Mouse (Mus musculus) spleen, adult 2 months (tissue): ENCODE data around the gene Bcl2. TPM values are rescaled to one million over a fixed set of nuclear protein-coding genes. Genes with fewer than 3 reads are reported as not detected.

Source experiments
- DNase-seq, 2 experiments: peaks; one replicate each; pipeline versions ENCODE4 v3.0.0 to v3.0.0-alpha.2; 2012 to 2021; ENCODE audit warnings: low spot score in 2 of 2, low read depth in 1 of 2
- H3K27ac ChIP-seq: fragments of 200-500 bp; 2 replicates; pipeline ENCODE4 v1.5.1; 2012; ENCODE audit warnings: low read length, inconsistent platforms; ENCODE audit not compliant: insufficient read depth
- H3K27me3 ChIP-seq: fragments of 200-500 bp; 2 replicates; pipeline ENCODE4 v1.6.1; 2012; ENCODE audit warnings: mild to moderate bottlenecking, moderate library complexity, low read length, inconsistent platforms; ENCODE audit not compliant: control insufficient read depth, insufficient read depth
- H3K36me3 ChIP-seq: fragments of 200-500 bp; 2 replicates; pipeline ENCODE4 v1.6.1; 2012; ENCODE audit warnings: mild to moderate bottlenecking, low read length, inconsistent platforms; ENCODE audit not compliant: control insufficient read depth, insufficient read depth
- H3K4me1 ChIP-seq: fragments of 200-500 bp; 2 replicates; pipeline ENCODE4 v1.6.1; 2011; ENCODE audit warnings: inconsistent platforms; ENCODE audit not compliant: control insufficient read depth, insufficient read depth, insufficient read length
- H3K4me3 ChIP-seq: fragments of 200-500 bp; 2 replicates; pipeline ENCODE4 v1.5.1; 2011; ENCODE audit warnings: mild to moderate bottlenecking, inconsistent platforms; ENCODE audit not compliant: insufficient read depth, insufficient read length; ENCODE audit errors: extremely low read depth
- CTCF ChIP-seq: fragments of 200-500 bp; IDR thresholded peaks from 2 replicates; pipeline ENCODE4 v1.5.1; 2011; ENCODE audit warnings: mild to moderate bottlenecking, inconsistent platforms; ENCODE audit not compliant: insufficient read depth, insufficient read length, insufficient replicate concordance; ENCODE audit errors: extremely low read depth
- POLR2A ChIP-seq: fragments of 200-500 bp; IDR thresholded peaks from 2 replicates; pipeline ENCODE4 v1.6.1; 2011; ENCODE audit warnings: low read depth, low read length, inconsistent platforms
- WGBS: fragments of 180-500 bp; shearing (Covaris S2); methylation state at CpG from one replicate; pipeline ENCODE4 v1.1.7; 2018; 5-methylcytosine and 5-hydroxymethylcytosine counted together
- polyA plus RNA-seq: library from polyadenylated mRNA; depleted of rRNA; stranded (reverse); fragments of >200 nt; gene quantifications from 2 replicates; pipeline ENCODE4 v1.2.3, GENCODE M21; 2012

Gene Bcl2
- polyA plus RNA-seq, 1 experiment: 10.6 TPM

- whole genome bisulfite sequencing: 90% methylated on average over 9 of the region's 9 CpGs
- H3K4me1 ChIP-seq: no peaks in the 10 kb centered on the region
- H3K27me3 ChIP-seq: no peaks in the 10 kb centered on the region
- H3K27ac ChIP-seq: no peak overlapping the region
- TF ChIP-seq POLR2A (no peak), CTCF (no peak)
- DNase-seq: no peak
- H3K36me3 ChIP-seq: no peaks in the 10 kb centered on the region
- H3K4me3 ChIP-seq: no peak overlapping the region
Observed at GRCm38 (mm10) chr1:106529570-106529969, 184.5 kb downstream of the Bcl2 start.

GRCm38 (mm10) chr1:106527537-106527936 lies 186.5 kb downstream of the Bcl2 start:
- 0 out of 2 replicates have a peak, but pooled peaks cover 2% of the 10 kb centered on the region for H3K4me1 ChIP-seq

DNA sequence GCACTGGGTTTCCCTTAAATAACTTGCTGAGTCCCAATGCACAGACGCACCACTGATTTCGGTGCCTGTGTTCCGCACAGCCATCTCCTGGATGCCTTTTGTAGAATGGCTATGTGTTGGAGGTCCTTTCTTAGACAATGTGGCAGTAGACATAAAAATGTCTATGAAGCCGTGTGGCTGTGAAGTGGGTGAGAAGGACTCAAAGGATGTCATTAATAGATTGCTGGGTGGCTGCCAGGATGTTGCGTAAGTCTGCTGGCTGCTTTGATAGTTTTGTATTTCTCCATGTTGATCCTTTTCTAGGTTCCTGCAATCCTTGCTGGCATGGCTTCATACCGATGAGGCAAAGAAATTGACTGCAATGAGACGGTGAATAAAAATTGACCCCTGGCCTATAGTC lies 187.3 kb downstream of the Bcl2 start:
- 80% methylated on average over 7 of the region's 7 CpGs for whole genome bisulfite sequencing
- Histone ChIP-seq H3K27me3 (no peaks in the 10 kb centered on the region), H3K4me1 (0 out of 2 replicates have a peak, but pooled peaks cover 2% of the 10 kb centered on the region), H3K36me3 (no peaks in the 10 kb centered on the region), H3K4me3 (no peak overlapping the region), H3K27ac (no peak overlapping the region)
- no peak for TF ChIP-seq CTCF
- no peak for TF ChIP-seq POLR2A
- DNase-seq: no peak

More at GRCm38 (mm10) chr1:106527537-106527936, 186.5 kb downstream of the Bcl2 start:
- H3K36me3 ChIP-seq: no peaks in the 10 kb centered on the region
- no peak overlapping the region for H3K4me3 ChIP-seq
- DNase-seq: no peak
- TF ChIP-seq POLR2A: no peak
- no peak overlapping the region for H3K27ac ChIP-seq
- WGBS: 90% methylated on average over 1 of the region's 1 CpGs
- H3K27me3 ChIP-seq: no peaks in the 10 kb centered on the region

- H3K27me3 ChIP-seq: no peaks in the 10 kb centered on the region
- WGBS: 82% methylated on average over 3 of the region's 3 CpGs
- no peak overlapping the region for H3K27ac ChIP-seq
- TF ChIP-seq POLR2A (no peak), CTCF (no peak)
- H3K4me3 ChIP-seq: no peak overlapping the region
- DNase-seq: no peak
- 0 out of 2 replicates have a peak, but pooled peaks cover 2% of the 10 kb centered on the region for H3K4me1 ChIP-seq
- no peaks in the 10 kb centered on the region for H3K36me3 ChIP-seq
Observed at GRCm38 (mm10) chr1:106526112-106526511, 188.0 kb downstream of the Bcl2 start.

DNA sequence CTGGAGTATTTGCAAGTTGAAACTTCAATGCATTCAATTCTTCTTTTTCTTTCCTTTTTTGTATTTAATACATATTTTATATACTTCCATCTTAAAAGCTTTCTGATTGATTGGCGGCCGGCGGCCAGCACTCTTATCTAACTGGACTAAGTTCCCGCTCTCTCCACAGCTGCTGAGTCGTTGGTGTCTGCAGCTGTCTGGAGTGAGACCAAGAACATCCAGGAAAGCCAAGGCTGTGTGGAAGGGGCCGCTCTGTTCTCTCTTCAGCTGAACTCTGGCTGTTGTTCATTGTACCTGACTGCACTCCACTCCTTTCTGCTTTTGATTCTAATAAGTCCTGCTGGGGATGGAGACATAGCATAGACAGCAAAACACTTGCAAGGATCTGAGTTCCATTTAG lies 190.3 kb downstream of the Bcl2 start:
- Histone ChIP-seq H3K27ac (no peak overlapping the region), H3K36me3 (no peaks in the 10 kb centered on the region), H3K27me3 (no peaks in the 10 kb centered on the region), H3K4me1 (0 out of 2 replicates have a peak, but pooled peaks cover 2% of the 10 kb centered on the region), H3K4me3 (no peak overlapping the region)
- no peak for DNase-seq
- no peak for TF ChIP-seq CTCF
- TF ChIP-seq POLR2A: no peak
- 66% methylated on average over 6 of the region's 6 CpGs for WGBS

DNA sequence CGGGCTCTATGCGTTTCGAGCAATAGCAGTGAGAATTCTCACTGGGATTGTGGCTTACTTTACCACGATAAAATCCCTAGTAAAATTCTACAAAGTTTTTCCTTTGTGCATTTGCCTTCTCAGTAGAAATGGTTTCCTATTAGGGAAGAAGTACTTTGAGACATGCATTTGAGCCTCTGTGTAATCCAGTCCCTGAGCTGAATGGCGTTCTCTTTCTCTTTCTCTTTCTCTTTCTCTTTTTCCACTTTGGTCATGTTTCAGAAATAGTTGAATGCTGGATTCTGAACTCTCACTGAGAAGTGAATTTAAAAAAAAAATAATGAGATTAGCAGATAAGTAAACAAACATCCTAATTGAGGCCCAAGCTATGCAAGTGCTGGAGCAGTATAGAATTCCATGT lies 191.1 kb downstream of the Bcl2 start:
- 0 out of 2 replicates have a peak, but pooled peaks cover 2% of the 10 kb centered on the region for H3K4me1 ChIP-seq
- H3K4me3 ChIP-seq: no peak overlapping the region
- H3K27me3 ChIP-seq: no peaks in the 10 kb centered on the region
- no peak overlapping the region for H3K27ac ChIP-seq
- WGBS: 46% methylated on average over 5 of the region's 5 CpGs
- no peaks in the 10 kb centered on the region for H3K36me3 ChIP-seq
- no peak for TF ChIP-seq POLR2A
- TF ChIP-seq CTCF: no peak
- no peak for DNase-seq

DNA sequence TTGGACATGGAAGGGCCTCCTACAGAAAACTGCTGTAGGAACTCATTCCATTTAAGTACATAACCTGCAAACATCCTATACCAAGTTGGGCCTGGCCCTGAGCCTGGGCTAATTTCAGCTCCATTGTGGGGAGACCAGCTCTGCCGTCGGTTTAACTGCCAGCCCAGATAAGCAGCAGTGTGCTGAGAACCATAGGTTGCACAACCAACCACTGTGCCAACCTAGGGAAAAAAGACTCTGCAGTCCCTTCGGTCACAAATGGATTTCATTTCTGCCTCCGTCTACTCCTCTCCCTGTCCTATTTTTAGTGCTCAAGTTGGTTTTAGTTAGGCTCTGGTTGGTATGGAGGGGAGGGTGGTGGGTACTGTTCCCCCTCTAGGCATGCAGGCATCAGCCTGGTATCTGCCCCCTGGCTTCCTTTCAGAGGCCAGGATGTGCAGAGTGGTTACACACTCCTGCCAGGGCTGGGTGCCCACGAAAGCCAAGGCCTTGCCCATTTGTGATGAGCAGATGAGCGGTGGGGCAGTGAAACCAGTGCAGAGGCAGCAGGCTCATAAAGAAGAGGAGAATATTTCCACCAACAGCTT lies 196.4 kb downstream of the Bcl2 start:
- 43% methylated on average over 6 of the region's 6 CpGs for WGBS
- no peak overlapping the region for H3K4me3 ChIP-seq
- DNase-seq: no peak

More for the DNA sequence above, 196.4 kb downstream of the Bcl2 start:
- Histone ChIP-seq H3K4me1 (peaks cover 2% of the 10 kb centered on the region; the same call in 1 of the 2 replicates), H3K36me3 (no peaks in the 10 kb centered on the region), H3K27me3 (no peaks in the 10 kb centered on the region), H3K27ac (no peak overlapping the region)
- TF ChIP-seq POLR2A: no peak
- TF ChIP-seq CTCF: no peak
